Mouse (Mus musculus): Measurements from ENCODE around the gene Itm2c. TPM values are rescaled to one million over a fixed set of nuclear protein-coding genes. Genes with fewer than 3 reads are reported as not detected.

The Itm2c gene
- polyA plus RNA-seq (2015; fragmentation: Nextera tagmentation; extraction: Ambion mirVana) = 148 and 155 TPM in 2 replicates

GRCm38 (mm10) chr1:85894231-85894747 is at the start of gene Itm2c:
TSS of gene Itm2c (plus strand) at chr1:85894281.
- Histone ChIP-seq H3K4me1 (replicated peaks) (peaks cover 47% of the 10 kb centered on the region), H3K27ac (replicated peaks) (peak within 1 kb of the TSS; percentile 90), H3K9me3 (no peaks in the 10 kb centered on the region), H3K4me3 (peak within 1 kb of the TSS; percentile 81), H3K4me2 (peak within 1 kb of the TSS; percentile 91), H3K9ac (peak within 1 kb of the TSS; percentile 86), H3K36me3 (no peaks in the 10 kb centered on the region), H3K27me3 (no peaks in the 10 kb centered on the region)
- WGBS = under 1% methylated on average over 35 of the region's 35 CpGs
- peak; percentile 87 for ATAC-seq (ENCODE audit: low read depth)

DNA sequence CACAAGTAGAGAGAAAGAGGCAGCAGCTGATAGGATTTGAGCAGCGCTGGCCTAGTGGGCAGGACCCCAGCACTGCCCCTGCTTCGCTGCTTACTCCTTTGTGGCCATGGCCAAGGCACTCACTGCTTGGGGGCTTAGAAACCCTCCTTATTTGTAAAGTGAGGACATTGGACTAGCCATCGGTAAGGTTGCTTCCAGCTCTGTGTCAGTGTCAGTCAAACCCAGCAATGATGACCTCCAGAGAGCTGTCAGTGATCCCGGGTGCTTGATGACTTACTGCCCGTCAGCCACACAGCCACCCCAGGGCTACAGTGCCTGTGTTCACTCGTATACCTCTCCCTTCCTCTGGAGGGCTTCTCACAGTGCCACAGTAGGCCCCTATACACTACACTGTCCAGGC is 49.1 kb upstream of the Itm2c start:
- ATAC-seq (ENCODE audit: low read depth) = no peak
- 90% methylated on average over 6 of the region's 6 CpGs for WGBS
- H3K27me3 ChIP-seq = no peaks in the 10 kb centered on the region

DNA sequence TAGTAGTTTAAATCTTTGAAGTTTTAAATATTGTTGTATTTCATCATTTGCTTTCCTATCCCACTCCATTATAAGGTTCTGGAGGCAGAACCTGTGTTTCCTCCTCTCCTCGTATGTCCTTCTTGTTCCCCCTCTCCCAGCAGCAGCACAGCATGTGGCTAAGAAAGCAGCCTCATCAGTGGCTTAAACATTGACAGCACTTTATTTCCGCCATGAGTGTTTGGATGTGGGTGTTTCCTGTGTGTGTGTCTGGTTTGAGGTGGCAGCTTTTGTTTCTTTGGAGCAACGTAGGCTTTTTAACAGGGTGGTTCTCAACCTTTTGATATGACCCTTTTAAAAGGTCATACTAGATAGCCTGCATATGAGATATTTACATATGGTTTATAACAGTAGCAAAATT is 48.6 kb upstream of the Itm2c start:
- no peak overlapping the region for H3K9ac ChIP-seq
- no peak overlapping the region for H3K27ac ChIP-seq (replicated peaks)
- no peaks in the 10 kb centered on the region for H3K27me3 ChIP-seq
- WGBS = 69% methylated on average over 3 of the region's 3 CpGs
- no peak overlapping the region for H3K4me3 ChIP-seq
- ATAC-seq (ENCODE audit: low read depth) = no peak
- no peaks in the 10 kb centered on the region for H3K4me1 ChIP-seq (replicated peaks)
- no peaks in the 10 kb centered on the region for H3K9me3 ChIP-seq
- peaks cover 62% of the 10 kb centered on the region for H3K36me3 ChIP-seq
- no peak overlapping the region for H3K4me2 ChIP-seq

More for the DNA sequence above, 49.1 kb upstream of the Itm2c start:
- H3K9me3 ChIP-seq = no peaks in the 10 kb centered on the region
- H3K9ac ChIP-seq = no peak overlapping the region
- H3K27ac ChIP-seq (replicated peaks) = no peak overlapping the region
- peaks cover 57% of the 10 kb centered on the region for H3K36me3 ChIP-seq
- no peaks in the 10 kb centered on the region for H3K4me1 ChIP-seq (replicated peaks)
- H3K4me3 ChIP-seq = no peak overlapping the region
- H3K4me2 ChIP-seq = no peak overlapping the region

DNA sequence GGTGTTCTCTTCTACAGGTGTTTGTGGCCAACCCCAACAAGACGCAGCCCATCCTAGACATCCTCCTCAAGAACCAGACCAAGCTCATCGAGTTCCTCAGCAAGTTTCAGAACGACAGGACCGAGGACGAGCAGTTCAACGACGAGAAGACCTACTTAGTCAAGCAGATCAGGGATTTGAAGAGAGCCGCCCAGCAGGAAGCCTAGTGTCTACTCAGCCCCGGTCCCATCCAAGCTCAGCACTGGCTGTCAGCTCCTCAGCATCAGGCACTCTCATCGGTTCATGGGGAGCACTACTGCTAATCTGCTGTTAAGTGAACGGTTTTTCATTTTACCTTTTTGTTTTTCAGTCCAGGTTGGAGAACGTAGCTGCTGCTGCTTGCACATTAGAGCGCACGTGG is 45.1 kb upstream of the Itm2c start:
- Histone ChIP-seq H3K36me3 (peaks cover 69% of the 10 kb centered on the region), H3K4me2 (no peak overlapping the region), H3K4me1 (replicated peaks) (no peaks in the 10 kb centered on the region), H3K9me3 (no peaks in the 10 kb centered on the region), H3K27ac (replicated peaks) (no peak overlapping the region), H3K27me3 (no peaks in the 10 kb centered on the region), H3K9ac (no peak overlapping the region), H3K4me3 (no peak overlapping the region)
- WGBS = 92% methylated on average over 14 of the region's 14 CpGs
- no peak for ATAC-seq (ENCODE audit: low read depth)

DNA sequence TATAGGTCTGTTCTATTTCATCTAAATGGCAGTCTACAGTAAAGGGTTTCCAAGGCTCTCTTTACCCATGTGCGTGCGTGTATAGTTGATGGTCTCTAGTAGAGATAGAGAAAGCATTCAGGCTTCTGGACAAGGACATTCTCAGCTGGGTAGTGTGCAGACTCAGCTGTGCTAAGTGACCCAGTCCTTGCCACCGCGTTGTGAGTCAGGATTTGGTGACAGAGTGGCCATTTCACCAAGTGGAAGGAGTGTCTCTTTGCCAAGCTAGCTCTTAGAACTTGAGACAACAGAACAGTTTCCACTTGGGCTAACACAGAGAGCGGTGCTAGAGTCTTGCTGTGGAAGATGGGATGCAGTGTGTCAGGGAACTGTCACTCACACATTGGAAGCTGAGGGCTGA is 43.2 kb upstream of the Itm2c start:
- no peak overlapping the region for H3K27ac ChIP-seq (replicated peaks)

DNA sequence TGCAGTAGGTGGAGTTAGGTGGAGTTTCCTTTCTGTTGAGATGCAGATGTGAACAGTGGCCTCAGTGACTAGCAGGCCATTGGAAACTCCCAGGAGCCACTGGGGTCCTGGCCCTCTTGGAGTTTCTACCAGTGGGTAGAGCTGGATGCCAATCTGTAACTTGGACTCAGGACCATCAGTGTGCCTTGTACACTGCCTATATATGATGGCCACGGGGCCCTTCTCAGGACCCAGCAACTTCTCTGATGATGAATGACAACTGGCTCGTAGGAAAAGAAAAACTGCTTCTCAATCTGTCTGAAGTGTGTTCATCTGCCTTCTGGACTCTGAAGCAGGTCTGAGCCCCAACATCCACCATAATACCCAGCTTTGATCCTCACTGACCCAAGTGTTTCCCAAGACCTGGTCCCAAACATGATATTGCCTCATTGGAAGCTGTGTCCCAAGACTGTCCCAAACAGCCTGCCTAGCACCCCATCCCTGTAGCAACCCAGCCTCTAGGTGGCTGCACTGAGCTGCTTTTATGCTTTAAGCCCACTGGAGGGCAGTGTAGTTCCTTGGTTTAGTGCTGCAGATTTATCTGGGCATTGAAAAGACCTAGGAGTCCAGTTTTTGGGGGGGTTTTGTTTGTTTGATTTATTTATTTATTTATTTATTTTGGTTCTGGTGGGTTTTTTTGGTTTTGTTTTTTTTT is 40.9 kb upstream of the Itm2c start:
- no peaks in the 10 kb centered on the region for H3K9me3 ChIP-seq
- ATAC-seq (ENCODE audit: low read depth) = peak; percentile 70
- H3K27me3 ChIP-seq = no peaks in the 10 kb centered on the region
- no peaks in the 10 kb centered on the region for H3K4me1 ChIP-seq (replicated peaks)
- no peak overlapping the region for H3K4me3 ChIP-seq
- peaks cover 42% of the 10 kb centered on the region for H3K36me3 ChIP-seq
- 83% methylated on average over 2 of the region's 2 CpGs for WGBS
- H3K27ac ChIP-seq (replicated peaks) = no peak overlapping the region
- H3K9ac ChIP-seq = no peak overlapping the region
- no peak overlapping the region for H3K4me2 ChIP-seq

More for the DNA sequence above, 43.2 kb upstream of the Itm2c start:
- no peak for ATAC-seq (ENCODE audit: low read depth)
- WGBS = 93% methylated on average over 5 of the region's 5 CpGs
- no peaks in the 10 kb centered on the region for H3K9me3 ChIP-seq
- H3K4me2 ChIP-seq = no peak overlapping the region
- peaks cover 59% of the 10 kb centered on the region for H3K36me3 ChIP-seq
- no peaks in the 10 kb centered on the region for H3K27me3 ChIP-seq
- no peaks in the 10 kb centered on the region for H3K4me1 ChIP-seq (replicated peaks)
- H3K4me3 ChIP-seq = no peak overlapping the region
- no peak overlapping the region for H3K9ac ChIP-seq

GRCm38 (mm10) chr1:85853865-85854264 is 40.2 kb upstream of the Itm2c start:
- no peak overlapping the region for H3K4me2 ChIP-seq
- H3K27me3 ChIP-seq = no peaks in the 10 kb centered on the region
- H3K36me3 ChIP-seq = peaks cover 34% of the 10 kb centered on the region
- H3K4me1 ChIP-seq (replicated peaks) = no peaks in the 10 kb centered on the region
- H3K4me3 ChIP-seq = no peak overlapping the region
- no peak overlapping the region for H3K9ac ChIP-seq
- H3K27ac ChIP-seq (replicated peaks) = no peak overlapping the region
- 90% methylated on average over 2 of the region's 2 CpGs for WGBS
- ATAC-seq (ENCODE audit: low read depth) = 0 out of 2 replicates have a peak, but pooled peaks have one; percentile 13
- H3K9me3 ChIP-seq = no peaks in the 10 kb centered on the region

DNA sequence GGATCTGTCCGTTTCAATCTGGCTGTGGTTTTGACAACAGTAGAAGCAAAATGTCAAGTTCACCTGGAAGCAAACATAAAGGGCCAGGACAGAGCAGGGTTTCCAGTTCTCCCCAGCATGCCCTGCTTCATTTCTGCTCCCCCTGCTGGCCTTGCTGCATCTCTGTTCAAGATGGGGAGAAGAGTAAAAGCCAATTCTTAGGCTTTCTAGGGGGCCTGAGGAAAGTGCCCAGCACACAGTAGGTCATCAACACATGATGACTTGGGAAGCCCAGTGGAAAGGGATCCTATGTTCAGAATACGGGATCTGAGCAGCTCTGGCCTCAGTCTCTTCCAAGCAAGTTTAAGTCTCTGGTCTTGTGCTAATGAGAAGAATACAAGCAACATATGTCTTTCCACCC is 39.6 kb upstream of the Itm2c start:
- H3K27me3 ChIP-seq = no peaks in the 10 kb centered on the region
- no peak overlapping the region for H3K27ac ChIP-seq (replicated peaks)
- H3K4me3 ChIP-seq = no peak overlapping the region
- H3K9ac ChIP-seq = no peak overlapping the region
- no peak for ATAC-seq (ENCODE audit: low read depth)
- no peaks in the 10 kb centered on the region for H3K4me1 ChIP-seq (replicated peaks)
- peaks cover 28% of the 10 kb centered on the region for H3K36me3 ChIP-seq
- 83% methylated on average over 2 of the region's 2 CpGs for WGBS
- H3K4me2 ChIP-seq = no peak overlapping the region
- no peaks in the 10 kb centered on the region for H3K9me3 ChIP-seq

GRCm38 (mm10) chr1:85856266-85856665 is 37.8 kb upstream of the Itm2c start:
- no peak overlapping the region for H3K4me2 ChIP-seq
- peaks cover 15% of the 10 kb centered on the region for H3K36me3 ChIP-seq
- no peaks in the 10 kb centered on the region for H3K4me1 ChIP-seq (replicated peaks)
- 0 out of 2 replicates have a peak, but pooled peaks cover 2% of the 10 kb centered on the region for H3K9me3 ChIP-seq
- WGBS = 93% methylated on average over 3 of the region's 3 CpGs
- H3K4me3 ChIP-seq = no peak overlapping the region
- H3K27ac ChIP-seq (replicated peaks) = no peak overlapping the region
- ATAC-seq (ENCODE audit: low read depth) = no peak
- no peaks in the 10 kb centered on the region for H3K27me3 ChIP-seq
- H3K9ac ChIP-seq = no peak overlapping the region

DNA sequence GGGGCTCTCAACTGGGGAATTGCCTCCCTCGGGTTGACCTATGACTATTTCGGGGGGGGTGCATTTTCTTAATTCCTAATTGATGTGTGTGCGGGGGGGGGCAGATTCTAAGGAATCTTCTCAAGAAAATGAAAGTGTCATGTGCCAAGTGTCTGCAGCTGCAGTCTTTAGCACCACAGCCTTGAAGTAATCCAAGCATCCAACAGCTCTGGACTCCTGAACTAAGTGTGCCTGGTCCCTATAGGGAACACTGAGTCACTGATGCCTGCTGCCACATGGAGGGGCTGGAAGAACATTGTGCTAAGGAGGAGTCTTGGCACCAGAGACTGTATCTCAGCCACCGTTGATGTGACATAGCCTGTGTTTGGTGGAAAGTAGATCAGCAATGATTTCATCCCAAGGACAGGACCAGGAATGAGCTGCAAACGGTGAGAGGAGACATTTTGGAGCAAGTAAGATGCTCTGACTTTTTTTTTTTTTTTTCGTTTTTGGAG is 36.8 kb upstream of the Itm2c start:
- Histone ChIP-seq H3K36me3 (peaks cover 6% of the 10 kb centered on the region), H3K4me1 (replicated peaks) (no peaks in the 10 kb centered on the region), H3K9ac (no peak overlapping the region), H3K4me2 (no peak overlapping the region), H3K9me3 (peaks cover 11% of the 10 kb centered on the region; the same call in 1 of the 2 replicates), H3K27me3 (no peaks in the 10 kb centered on the region), H3K27ac (replicated peaks) (no peak overlapping the region), H3K4me3 (no peak overlapping the region)
- 82% methylated on average over 6 of the region's 6 CpGs for WGBS
- ATAC-seq (ENCODE audit: low read depth) = no peak

DNA sequence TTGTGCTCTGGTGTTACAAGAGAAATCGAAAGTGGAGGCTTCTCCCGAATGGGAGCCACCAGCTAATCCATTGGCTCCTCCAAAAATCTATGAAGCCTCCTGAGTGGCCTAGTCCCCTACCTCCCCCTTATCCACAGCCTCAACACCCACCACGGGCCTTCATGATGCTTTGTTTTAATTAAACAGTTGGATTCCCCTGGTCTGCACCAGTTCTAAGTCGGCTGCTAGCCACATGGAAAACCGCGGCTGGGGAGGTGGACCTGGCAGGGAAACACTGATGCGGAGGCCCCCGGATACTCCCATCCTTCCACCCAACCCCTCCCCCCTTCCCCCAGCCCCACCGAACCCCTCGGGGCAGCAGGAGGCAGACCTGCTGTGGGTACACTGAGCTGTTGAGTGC is 29.7 kb upstream of the Itm2c start:
- H3K27ac ChIP-seq (replicated peaks) = no peak overlapping the region
- no peak overlapping the region for H3K4me3 ChIP-seq
- peaks cover 29% of the 10 kb centered on the region; the same call in 1 of the 2 replicates for H3K9me3 ChIP-seq
- ATAC-seq (ENCODE audit: low read depth) = no peak
- H3K36me3 ChIP-seq = no peaks in the 10 kb centered on the region
- no peaks in the 10 kb centered on the region for H3K4me1 ChIP-seq (replicated peaks)
- no peaks in the 10 kb centered on the region for H3K27me3 ChIP-seq
- 81% methylated on average over 10 of the region's 10 CpGs for WGBS
- no peak overlapping the region for H3K4me2 ChIP-seq
- no peak overlapping the region for H3K9ac ChIP-seq

DNA sequence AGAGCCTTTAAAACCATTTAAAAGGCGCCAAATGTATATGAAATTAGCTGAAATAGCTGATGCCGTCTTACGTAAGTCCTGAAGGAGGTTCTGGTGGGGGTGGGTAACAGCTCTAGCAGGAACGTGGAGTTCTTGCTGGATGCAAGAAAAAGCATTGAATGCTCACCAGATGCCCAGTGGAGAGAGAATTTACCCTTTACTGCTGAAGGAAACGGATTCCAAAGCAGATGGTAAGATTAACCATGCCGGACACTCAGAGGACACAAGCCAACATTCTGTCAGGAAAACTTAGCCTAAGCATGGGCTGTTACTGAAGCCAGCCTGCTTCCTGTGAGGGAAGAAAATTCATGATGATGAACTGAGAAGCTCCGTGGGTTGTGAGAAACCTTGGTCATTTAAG is 24.1 kb upstream of the Itm2c start:
- H3K27me3 ChIP-seq = no peaks in the 10 kb centered on the region
- 83% methylated on average over 7 of the region's 7 CpGs for WGBS
- H3K36me3 ChIP-seq = no peaks in the 10 kb centered on the region
- H3K4me1 ChIP-seq (replicated peaks) = no peaks in the 10 kb centered on the region
- H3K4me3 ChIP-seq = no peak overlapping the region
- no peak for ATAC-seq (ENCODE audit: low read depth)
- no peak overlapping the region for H3K27ac ChIP-seq (replicated peaks)
- no peak overlapping the region for H3K9ac ChIP-seq
- no peak overlapping the region for H3K4me2 ChIP-seq
- H3K9me3 ChIP-seq = peaks cover 14% of the 10 kb centered on the region; the same call in 1 of the 2 replicates
